Mouse (Mus musculus) gastrocnemius, adult 8-10 months (tissue): ENCODE measurements around the gene Ethe1. TPM values are rescaled to one million over a fixed set of nuclear protein-coding genes. Genes with fewer than 3 reads are reported as not detected.
A peak's percentile ranks its signal among the peaks of the same experiment; 100 is the strongest.

ENCODE experiments used
- DNase-seq, 2 experiments: peaks; one replicate each; pipeline ENCODE4 v3.0.0; 2022; ENCODE audit warnings: low spot score in 2 of 2
- total RNA-seq, 4 experiments: library from RNA; stranded (reverse); gene quantifications; 2 replicates each; pipeline ENCODE4 v1.2.4; 2022

Ethe1 gene
- total RNA-seq, 4 experiments from 2014 or later: 23.1 to 30.0 (median 24.6) TPM

GRCm38 (mm10) chr7:24574224-24574796 lies 13.0 kb upstream of the Ethe1 start:
- no peak for DNase-seq

- DNase-seq: no peak
Observed at GRCm38 (mm10) chr7:24577811-24578210, 9.5 kb upstream of the Ethe1 start.

- DNase-seq: no peak
Observed at GRCm38 (mm10) chr7:24584876-24585275, 2.5 kb upstream of the Ethe1 start.

GRCm38 (mm10) chr7:24585995-24586394 lies 1.3 kb upstream of the Ethe1 start:
- no peak for DNase-seq

- DNase-seq: no peak
Observed at GRCm38 (mm10) chr7:24586828-24587227, 515 bp upstream of the Ethe1 start.

GRCm38 (mm10) chr7:24588336-24588735 lies 993 bp downstream of the Ethe1 start:
- no peak for DNase-seq

- no peak for DNase-seq
Observed at GRCm38 (mm10) chr7:24591735-24592134, 4.4 kb downstream of the Ethe1 start.

GRCm38 (mm10) chr7:24592163-24592562 lies 4.8 kb downstream of the Ethe1 start:
- DNase-seq: no peak

- DNase-seq: no peak
Observed at GRCm38 (mm10) chr7:24592781-24593180, 5.4 kb downstream of the Ethe1 start.

- DNase-seq: peak; percentile 59 to 62
Observed at GRCm38 (mm10) chr7:24593621-24594308, 6.4 kb downstream of the Ethe1 start.

GRCm38 (mm10) chr7:24594309-24594803 lies 7.0 kb downstream of the Ethe1 start:
- DNase-seq: no peak

GRCm38 (mm10) chr7:24595464-24595863 lies 8.1 kb downstream of the Ethe1 start:
- no peak for DNase-seq

GRCm38 (mm10) chr7:24598121-24598520 lies 10.8 kb downstream of the Ethe1 start:
- DNase-seq: no peak

- DNase-seq: no peak
Observed at GRCm38 (mm10) chr7:24599211-24600067, 12.1 kb downstream of the Ethe1 start.

GRCm38 (mm10) chr7:24600941-24601597 lies 13.7 kb downstream of the Ethe1 start:
- DNase-seq: peak; percentile 88 to 90

- DNase-seq: no peak
Observed at GRCm38 (mm10) chr7:24605561-24605960, 18.2 kb downstream of the Ethe1 start.

GRCm38 (mm10) chr7:24606046-24606445 lies 18.7 kb downstream of the Ethe1 start:
- no peak for DNase-seq

- peak in 1 of 2 experiments; percentile 28 for DNase-seq
Observed at GRCm38 (mm10) chr7:24608017-24608416, 20.7 kb downstream of the Ethe1 start.

GRCm38 (mm10) chr7:24608561-24608960 lies 21.2 kb downstream of the Ethe1 start:
- DNase-seq: no peak

GRCm38 (mm10) chr7:24610144-24610878 lies 23.0 kb downstream of the Ethe1 start, which contains the start of gene Phldb3:
TSS of gene Phldb3 (plus strand) at chr7:24610763.
- DNase-seq: no peak
